Mouse (Mus musculus): ENCODE measurements at regions not wholly inside any gene's neighbourhood (a gene's known extent, or its start where the extent isn't known, plus 50 kb on each side); places are given as distances from the start of the nearest gene placed in this dataset.
A peak's percentile ranks its signal among the peaks of the same experiment; 100 is the strongest.

- no peak for DNase-seq
Observed at GRCm38 (mm10) chr10:9061979-9062378, 176.1 kb upstream of the Sash1 start.

GRCm38 (mm10) chr10:9055274-9055673 lies 169.4 kb upstream of the Sash1 start:
- no peak for DNase-seq

- DNase-seq, result no peak
Observed at GRCm38 (mm10) chr10:9053371-9053770, 167.5 kb upstream of the Sash1 start.

- no peak for DNase-seq
Observed at GRCm38 (mm10) chr10:9047341-9047740, 161.5 kb upstream of the Sash1 start.

GRCm38 (mm10) chr10:9044746-9045370 lies 159.0 kb upstream of the Sash1 start:
- DNase-seq, result no peak

GRCm38 (mm10) chr10:9043507-9043906 lies 157.6 kb upstream of the Sash1 start:
- no peak for DNase-seq

- no peak for DNase-seq
Observed at GRCm38 (mm10) chr10:9030486-9030885, 144.6 kb upstream of the Sash1 start.

GRCm38 (mm10) chr10:9029506-9029905 lies 143.6 kb upstream of the Sash1 start:
- no peak for DNase-seq

GRCm38 (mm10) chr10:9027070-9027807 lies 141.4 kb upstream of the Sash1 start:
- no peak for DNase-seq

- no peak for DNase-seq
Observed at GRCm38 (mm10) chr10:9014810-9015505, 129.1 kb upstream of the Sash1 start.

- no peak for DNase-seq
Observed at GRCm38 (mm10) chr10:9013549-9013925, 127.7 kb upstream of the Sash1 start.

GRCm38 (mm10) chr10:9012829-9013548 lies 127.1 kb upstream of the Sash1 start:
- DNase-seq, result peak; percentile 47

GRCm38 (mm10) chr10:9011906-9012305 lies 126.0 kb upstream of the Sash1 start:
- no peak for DNase-seq

- DNase-seq, result no peak
Observed at GRCm38 (mm10) chr10:9010191-9010590, 124.3 kb upstream of the Sash1 start.

- DNase-seq, result no peak
Observed at GRCm38 (mm10) chr10:9005140-9005909, 119.5 kb upstream of the Sash1 start.

GRCm38 (mm10) chr10:9002261-9002660 lies 116.4 kb upstream of the Sash1 start:
- no peak for DNase-seq

- no peak for DNase-seq
Observed at GRCm38 (mm10) chr10:8998758-8999398, 113.0 kb upstream of the Sash1 start.

GRCm38 (mm10) chr10:8998356-8998755 lies 112.5 kb upstream of the Sash1 start:
- no peak for DNase-seq

GRCm38 (mm10) chr10:8995097-8995496 lies 109.2 kb upstream of the Sash1 start:
- DNase-seq, result no peak

GRCm38 (mm10) chr10:8986339-8986738 lies 100.5 kb upstream of the Sash1 start:
- no peak for DNase-seq

- DNase-seq, result no peak
Observed at GRCm38 (mm10) chr10:8983347-8983746, 97.5 kb upstream of the Sash1 start.

- no peak for DNase-seq
Observed at GRCm38 (mm10) chr10:8980568-8980967, 94.7 kb upstream of the Sash1 start.

All from thymus, postnatal 25 days (tissue).